Mouse (Mus musculus) lung, embryonic 15.5 days (tissue): ENCODE results near the gene Wipi1. TPM values are rescaled to one million over a fixed set of nuclear protein-coding genes. Genes with fewer than 3 reads are reported as not detected.
A peak's percentile ranks its signal among the peaks of the same experiment; 100 is the strongest.

ENCODE experiments used
- ATAC-seq: fragments of 200-750 bp; cut with Nextera tagmentation; 2 replicates; pipeline ENCODE4 v1.8.0; 2017; ENCODE audit warnings: moderate number of reproducible peaks, borderline replicate concordance; ENCODE audit not compliant: low FRiP score, low TSS enrichment; ENCODE audit errors: extremely low read depth
- H3K27ac ChIP-seq: fragments of 300-500 bp; sonication (generic); 2 replicates; pipeline ENCODE4 v1.5.1; 2015; ENCODE audit warnings: moderate library complexity, mild to moderate bottlenecking, inconsistent platforms
- H3K27me3 ChIP-seq: fragments of 300-500 bp; sonication (generic); 2 replicates; pipeline ENCODE4 v1.6.1; 2015; ENCODE audit warnings: inconsistent platforms
- H3K36me3 ChIP-seq: fragments of 300-500 bp; sonication (generic); 2 replicates; pipeline ENCODE4 v1.6.1; 2015; ENCODE audit warnings: inconsistent platforms
- H3K4me1 ChIP-seq: fragments of 300-500 bp; sonication (generic); 2 replicates; pipeline ENCODE4 v1.6.1; 2015; ENCODE audit warnings: inconsistent platforms
- H3K4me2 ChIP-seq: fragments of 300-500 bp; sonication (generic); 2 replicates; pipeline ENCODE4 v1.6.1; 2015; ENCODE audit warnings: inconsistent platforms, mild to moderate bottlenecking, moderate library complexity
- H3K4me3 ChIP-seq: fragments of 300-500 bp; sonication (generic); 2 replicates; pipeline ENCODE4 v1.5.1; 2015; ENCODE audit warnings: mild to moderate bottlenecking, inconsistent platforms
- H3K9ac ChIP-seq: fragments of 300-500 bp; sonication (generic); 2 replicates; pipeline ENCODE4 v1.6.1; 2015; ENCODE audit warnings: inconsistent platforms
- H3K9me3 ChIP-seq: fragments of 300-500 bp; sonication (generic); 2 replicates; pipeline ENCODE4 v1.6.1; 2016; ENCODE audit warnings: inconsistent platforms
- WGBS: fragments of 180-500 bp; shearing (Covaris S2); methylation state at CpG from one replicate; pipeline ENCODE4 v1.1.7; 2015; 5-methylcytosine and 5-hydroxymethylcytosine counted together
- polyA plus RNA-seq: library from polyadenylated mRNA; unstranded; fragments of >200 nt; fragmentation: Nextera tagmentation; extraction: Ambion mirVana; gene quantifications from 2 replicates; pipeline ENCODE4 v1.2.1, GENCODE M21; 2015

The Wipi1 gene
- polyA plus RNA-seq, 1 experiment from 2014 or later = 44.6 TPM

GRCm38 (mm10) chr11:109591511-109591910 is 20.3 kb downstream of the Wipi1 start:
- Histone ChIP-seq H3K36me3 (peaks cover 18% of the 10 kb centered on the region), H3K9ac (no peak overlapping the region), H3K4me2 (no peak overlapping the region), H3K4me3 (no peak overlapping the region), H3K4me1 (peaks cover 27% of the 10 kb centered on the region), H3K27me3 (no peaks in the 10 kb centered on the region), H3K9me3 (no peaks in the 10 kb centered on the region), H3K27ac (no peak overlapping the region)
- WGBS = 83% methylated on average over 4 of the region's 4 CpGs
- no peak for ATAC-seq

GRCm38 (mm10) chr11:109590012-109590411 is 21.8 kb downstream of the Wipi1 start:
- 71% methylated on average over 8 of the region's 8 CpGs for WGBS
- ATAC-seq = no peak
- H3K27ac ChIP-seq = no peak overlapping the region

GRCm38 (mm10) chr11:109587638-109588374 is 24.0 kb downstream of the Wipi1 start:
- Histone ChIP-seq H3K4me1 (peaks cover 15% of the 10 kb centered on the region), H3K27ac (peak overlapping the region; percentile 61), H3K9ac (no peak overlapping the region), H3K27me3 (no peaks in the 10 kb centered on the region), H3K9me3 (no peaks in the 10 kb centered on the region), H3K4me2 (no peak overlapping the region; the same call in 1 of the 2 replicates), H3K4me3 (no peak overlapping the region), H3K36me3 (peaks cover 10% of the 10 kb centered on the region; the same call in 1 of the 2 replicates)
- 44% methylated on average over 15 of the region's 15 CpGs for WGBS
- peak; percentile 46; the same call in 1 of the 2 replicates for ATAC-seq

More at GRCm38 (mm10) chr11:109590012-109590411, 21.8 kb downstream of the Wipi1 start:
- H3K4me1 ChIP-seq = peaks cover 27% of the 10 kb centered on the region
- H3K9ac ChIP-seq = no peak overlapping the region
- H3K4me2 ChIP-seq = no peak overlapping the region
- H3K4me3 ChIP-seq = no peak overlapping the region
- no peaks in the 10 kb centered on the region for H3K27me3 ChIP-seq
- H3K9me3 ChIP-seq = no peaks in the 10 kb centered on the region
- 0 out of 2 replicates have a peak, but pooled peaks cover 3% of the 10 kb centered on the region for H3K36me3 ChIP-seq

GRCm38 (mm10) chr11:109587019-109587418 is 24.7 kb downstream of the Wipi1 start:
- WGBS = 23% methylated on average over 13 of the region's 13 CpGs
- peaks cover 10% of the 10 kb centered on the region; the same call in 1 of the 2 replicates for H3K36me3 ChIP-seq
- H3K9ac ChIP-seq = no peak overlapping the region
- H3K4me3 ChIP-seq = no peak overlapping the region
- H3K27me3 ChIP-seq = no peaks in the 10 kb centered on the region
- H3K4me2 ChIP-seq = no peak overlapping the region
- H3K4me1 ChIP-seq = peaks cover 13% of the 10 kb centered on the region
- H3K27ac ChIP-seq = peak overlapping the region; percentile 61
- no peak; the same call in 1 of the 2 replicates for ATAC-seq
- H3K9me3 ChIP-seq = no peaks in the 10 kb centered on the region

- Histone ChIP-seq H3K9ac (no peak overlapping the region), H3K4me1 (peaks cover 13% of the 10 kb centered on the region), H3K4me3 (no peak overlapping the region), H3K4me2 (no peak overlapping the region), H3K27me3 (no peaks in the 10 kb centered on the region), H3K27ac (no peak overlapping the region), H3K36me3 (peaks cover 10% of the 10 kb centered on the region; the same call in 1 of the 2 replicates), H3K9me3 (no peaks in the 10 kb centered on the region)
- ATAC-seq = no peak
- 62% methylated on average over 2 of the region's 2 CpGs for WGBS
These were observed 25.3 kb downstream of the Wipi1 start for GRCm38 (mm10) chr11:109586424-109586823.

GRCm38 (mm10) chr11:109584843-109585713 is 26.7 kb downstream of the Wipi1 start:
- H3K9ac ChIP-seq = no peak overlapping the region
- no peak overlapping the region for H3K27ac ChIP-seq
- no peaks in the 10 kb centered on the region for H3K9me3 ChIP-seq
- WGBS = 40% methylated on average over 11 of the region's 11 CpGs
- H3K4me2 ChIP-seq = no peak overlapping the region
- H3K27me3 ChIP-seq = no peaks in the 10 kb centered on the region
- peaks cover 13% of the 10 kb centered on the region for H3K4me1 ChIP-seq
- H3K36me3 ChIP-seq = peaks cover 13% of the 10 kb centered on the region
- peak; percentile 40; the same call in 1 of the 2 replicates for ATAC-seq
- no peak overlapping the region for H3K4me3 ChIP-seq

GRCm38 (mm10) chr11:109583986-109584385 is 27.8 kb downstream of the Wipi1 start:
- Histone ChIP-seq H3K4me2 (no peak overlapping the region), H3K9me3 (no peaks in the 10 kb centered on the region), H3K36me3 (peaks cover 23% of the 10 kb centered on the region), H3K9ac (no peak overlapping the region), H3K4me1 (peaks cover 13% of the 10 kb centered on the region), H3K4me3 (no peak overlapping the region), H3K27ac (no peak overlapping the region), H3K27me3 (no peaks in the 10 kb centered on the region)
- ATAC-seq = no peak
- WGBS = 72% methylated on average over 14 of the region's 14 CpGs

- Histone ChIP-seq H3K4me2 (no peak overlapping the region), H3K27me3 (no peaks in the 10 kb centered on the region), H3K9ac (no peak overlapping the region), H3K36me3 (peaks cover 32% of the 10 kb centered on the region), H3K4me3 (no peak overlapping the region), H3K27ac (no peak overlapping the region), H3K9me3 (no peaks in the 10 kb centered on the region), H3K4me1 (peaks cover 16% of the 10 kb centered on the region)
- ATAC-seq = no peak
- 93% methylated on average over 9 of the region's 9 CpGs for WGBS
These were observed 31.8 kb downstream of the Wipi1 start for GRCm38 (mm10) chr11:109579999-109580398.

GRCm38 (mm10) chr11:109578536-109578935 is 33.2 kb downstream of the Wipi1 start:
- Histone ChIP-seq H3K9ac (no peak overlapping the region), H3K36me3 (peaks cover 22% of the 10 kb centered on the region), H3K4me3 (no peak overlapping the region), H3K27me3 (no peaks in the 10 kb centered on the region), H3K4me1 (peaks cover 25% of the 10 kb centered on the region), H3K4me2 (no peak overlapping the region), H3K9me3 (no peaks in the 10 kb centered on the region), H3K27ac (no peak overlapping the region)
- no peak for ATAC-seq
- WGBS = 72% methylated on average over 3 of the region's 3 CpGs

- H3K4me1 ChIP-seq = peaks cover 25% of the 10 kb centered on the region
- no peak overlapping the region for H3K4me2 ChIP-seq
- H3K9ac ChIP-seq = no peak overlapping the region
- 52% methylated on average over 6 of the region's 6 CpGs for WGBS
- no peaks in the 10 kb centered on the region for H3K9me3 ChIP-seq
- ATAC-seq = 0 out of 2 replicates have a peak, but pooled peaks have one; percentile 19
- no peaks in the 10 kb centered on the region for H3K27me3 ChIP-seq
- H3K27ac ChIP-seq = no peak overlapping the region
- H3K4me3 ChIP-seq = no peak overlapping the region
- H3K36me3 ChIP-seq = peaks cover 22% of the 10 kb centered on the region
These were observed 35.9 kb downstream of the Wipi1 start for GRCm38 (mm10) chr11:109575832-109576231.

- H3K27ac ChIP-seq = peak overlapping the region; percentile 29; the same call in 1 of the 2 replicates
- no peak overlapping the region for H3K4me2 ChIP-seq
- WGBS = 33% methylated on average over 2 of the region's 2 CpGs
- no peaks in the 10 kb centered on the region for H3K9me3 ChIP-seq
- no peak for ATAC-seq
- no peak overlapping the region for H3K9ac ChIP-seq
- peaks cover 14% of the 10 kb centered on the region for H3K36me3 ChIP-seq
- H3K4me3 ChIP-seq = no peak overlapping the region
- no peaks in the 10 kb centered on the region for H3K27me3 ChIP-seq
- peaks cover 25% of the 10 kb centered on the region for H3K4me1 ChIP-seq
These were observed 37.2 kb downstream of the Wipi1 start for GRCm38 (mm10) chr11:109574604-109575003.
